Mouse (Mus musculus) c-Kit-positive CD71-positive TER-119-positive erythroid progenitor cells, embryonic 14.5 days (primary cell): Measurements from ENCODE around the gene Clpp.

ENCODE experiments used
- DNase-seq: peaks from one replicate; pipeline ENCODE4 v3.0.0-alpha.2; 2013; ENCODE audit warnings: low spot score

The Clpp gene

DNA sequence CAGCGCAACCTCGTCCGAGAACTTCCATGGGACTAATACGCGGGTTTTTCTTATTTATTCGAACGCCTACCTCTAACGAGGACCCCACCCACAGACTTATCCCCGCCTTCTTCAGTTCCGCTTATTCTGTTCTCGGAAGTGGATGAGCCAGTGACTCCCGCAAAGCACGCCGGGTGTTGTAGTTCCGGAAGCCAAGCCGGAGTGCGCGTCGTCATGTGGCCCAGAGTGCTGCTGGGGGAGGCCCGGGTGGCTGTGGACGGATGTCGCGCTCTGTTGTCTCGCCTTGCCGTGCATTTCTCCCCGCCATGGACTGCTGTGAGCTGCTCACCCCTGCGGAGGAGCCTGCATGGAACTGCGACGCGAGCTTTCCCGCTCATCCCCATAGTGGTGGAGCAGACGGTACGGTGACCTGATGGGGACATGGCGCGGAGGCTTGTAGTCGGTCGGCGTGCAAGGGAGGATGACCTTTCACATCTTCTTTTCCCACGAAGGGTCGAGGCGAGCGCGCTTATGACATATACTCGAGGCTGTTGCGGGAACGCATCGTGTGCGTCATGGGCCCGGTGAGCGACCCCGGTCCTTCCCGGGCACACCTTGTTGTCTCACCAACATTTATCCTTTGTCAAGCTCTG, at the start of gene Clpp:
Gene Clpp, plus strand, starts transcription at position 191 of the 632 bp plus-strand sequence.
- peak; percentile 93 for DNase-seq

DNA sequence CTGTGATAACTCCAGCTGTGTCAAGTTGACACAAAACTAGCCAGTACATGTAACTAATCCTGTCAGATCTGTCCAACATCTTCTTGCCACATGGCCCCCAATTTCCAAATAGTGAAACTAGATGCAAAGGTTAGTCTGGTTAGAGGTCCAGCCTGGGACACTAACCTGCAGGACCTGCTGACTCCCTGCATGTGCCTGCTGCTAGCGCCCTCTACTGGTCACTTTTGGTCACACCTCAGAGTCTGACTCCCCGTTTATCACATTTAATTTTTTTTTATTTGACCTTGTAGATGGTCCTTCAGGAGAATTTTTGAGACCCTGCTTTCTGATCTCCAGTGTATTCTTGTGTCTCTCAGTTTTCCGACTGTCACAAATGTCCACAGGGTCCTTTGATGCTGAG, 39.2 kb upstream of the Clpp start:
- DNase-seq: peak; percentile 69

DNA sequence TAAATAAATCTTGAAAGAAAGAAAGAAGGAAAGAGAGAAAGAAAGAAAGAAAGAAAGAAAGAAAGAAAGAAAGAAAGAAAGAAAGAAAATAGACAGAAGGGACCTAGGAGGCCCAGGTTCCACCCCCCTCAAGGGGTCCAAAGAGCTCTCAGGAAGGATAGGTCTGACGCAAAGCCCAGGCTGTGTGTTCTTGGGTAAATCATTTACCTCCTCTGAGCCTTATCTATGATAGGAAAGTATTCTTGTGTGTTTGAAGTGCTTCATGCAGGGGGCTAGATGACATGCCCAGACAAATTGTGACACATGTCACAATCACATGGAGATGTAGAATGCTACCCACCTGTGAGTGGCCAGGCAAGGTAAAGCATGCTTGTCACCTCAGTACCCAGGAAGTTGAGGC, 37.5 kb upstream of the Clpp start:
- no peak for DNase-seq

- no peak for DNase-seq
Observed at GRCm38 (mm10) chr17:56954871-56955270, 35.2 kb upstream of the Clpp start.

DNA sequence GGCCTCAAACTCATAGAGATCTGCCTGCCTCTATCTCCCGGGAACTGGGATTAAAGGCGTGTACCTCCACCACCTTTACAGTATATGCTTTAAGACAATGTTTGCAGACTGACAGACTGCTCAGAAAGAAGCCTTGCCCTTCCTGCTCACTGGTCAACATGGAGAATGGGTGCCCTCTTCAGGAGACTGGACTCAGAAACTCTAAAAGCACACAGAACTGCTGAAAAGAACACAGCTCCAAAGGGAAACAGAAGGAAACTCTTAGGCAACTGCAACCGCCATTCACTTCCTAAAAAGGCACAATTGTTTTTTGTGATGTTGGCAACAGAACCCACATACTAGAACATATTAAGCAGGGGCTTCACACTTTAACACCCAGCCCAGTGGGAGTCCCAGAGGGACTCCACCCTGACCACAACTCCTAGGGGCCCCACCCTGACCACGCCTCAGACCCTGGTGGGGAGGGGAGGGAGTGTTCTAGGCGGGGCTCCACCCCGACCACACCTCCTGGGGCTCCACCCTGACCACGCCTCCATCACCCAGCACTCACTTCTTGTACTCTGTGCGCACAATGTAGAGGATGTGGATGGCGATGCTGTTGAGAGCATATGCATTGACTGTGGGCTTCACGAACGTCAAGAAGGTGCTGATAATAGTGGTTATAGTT, 32.2 kb upstream of the Clpp start:
- DNase-seq: peak; percentile 74

- no peak for DNase-seq
Observed at GRCm38 (mm10) chr17:56958667-56959066, 31.4 kb upstream of the Clpp start.

DNA sequence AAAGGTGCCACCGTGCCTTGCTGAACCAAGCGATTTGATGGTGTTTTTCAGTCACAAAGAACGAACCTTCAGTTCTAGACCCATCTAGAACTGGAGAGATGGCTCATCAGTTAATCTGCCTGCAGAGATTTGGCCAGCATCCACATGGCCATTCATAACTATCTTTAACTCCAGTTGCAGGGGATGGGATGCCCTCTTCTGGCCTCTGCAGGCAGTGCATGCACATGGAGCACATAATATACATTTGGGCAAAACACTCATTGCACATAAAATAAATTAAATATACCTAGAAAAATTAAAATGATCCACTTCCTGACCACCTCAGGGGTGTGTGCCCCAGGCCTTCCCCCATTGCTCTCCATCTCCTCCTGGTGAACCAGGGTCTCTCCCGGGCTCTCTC, 28.2 kb upstream of the Clpp start:
- no peak for DNase-seq

- DNase-seq: no peak
Observed at GRCm38 (mm10) chr17:56962642-56963405, 27.3 kb upstream of the Clpp start.

GRCm38 (mm10) chr17:56963646-56964045, 26.5 kb upstream of the Clpp start:
- no peak for DNase-seq

DNA sequence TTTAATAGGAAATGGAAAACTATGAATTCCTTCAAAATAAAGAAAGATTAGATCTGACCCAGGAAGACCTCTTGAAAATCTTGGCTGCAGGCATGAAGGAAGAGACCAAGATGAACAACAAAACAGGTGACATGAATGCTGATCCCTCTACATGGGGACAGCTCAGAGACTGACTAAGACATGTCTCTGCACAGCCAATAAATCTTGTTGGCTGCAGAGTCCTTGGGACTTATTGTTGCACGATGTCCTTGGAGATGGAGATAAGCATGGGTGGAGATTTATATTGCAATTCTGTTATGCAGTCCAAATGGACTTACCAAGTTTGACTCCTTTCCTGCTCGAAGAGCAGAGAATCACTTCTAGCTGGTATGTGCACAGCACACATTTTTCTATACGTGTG, 20.8 kb upstream of the Clpp start:
- DNase-seq: no peak

DNA sequence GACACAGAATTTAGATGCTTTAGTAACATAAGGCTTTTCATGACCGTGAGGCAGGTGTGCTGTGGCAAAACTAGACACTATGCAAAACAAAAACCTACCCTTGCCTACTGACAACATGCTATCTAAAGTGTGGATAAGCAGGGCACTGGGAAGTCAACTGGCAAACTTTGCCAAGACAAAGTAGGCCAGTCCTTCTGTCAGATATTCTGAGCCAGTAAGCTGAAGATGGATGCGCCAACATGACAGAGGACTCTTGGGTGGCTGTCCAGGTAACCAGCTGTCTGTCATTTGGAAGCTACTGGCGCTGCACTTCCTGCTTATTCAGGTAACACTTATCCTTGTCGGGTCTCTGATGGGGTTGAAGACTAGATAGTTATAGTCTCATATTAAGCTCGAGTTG, 20.0 kb upstream of the Clpp start:
- DNase-seq: no peak

- no peak for DNase-seq
Observed at GRCm38 (mm10) chr17:56973956-56974707, 16.0 kb upstream of the Clpp start.

- no peak for DNase-seq
Observed at GRCm38 (mm10) chr17:56974708-56975240, 15.3 kb upstream of the Clpp start.

GRCm38 (mm10) chr17:56975391-56975790, 14.7 kb upstream of the Clpp start:
- no peak for DNase-seq

DNA sequence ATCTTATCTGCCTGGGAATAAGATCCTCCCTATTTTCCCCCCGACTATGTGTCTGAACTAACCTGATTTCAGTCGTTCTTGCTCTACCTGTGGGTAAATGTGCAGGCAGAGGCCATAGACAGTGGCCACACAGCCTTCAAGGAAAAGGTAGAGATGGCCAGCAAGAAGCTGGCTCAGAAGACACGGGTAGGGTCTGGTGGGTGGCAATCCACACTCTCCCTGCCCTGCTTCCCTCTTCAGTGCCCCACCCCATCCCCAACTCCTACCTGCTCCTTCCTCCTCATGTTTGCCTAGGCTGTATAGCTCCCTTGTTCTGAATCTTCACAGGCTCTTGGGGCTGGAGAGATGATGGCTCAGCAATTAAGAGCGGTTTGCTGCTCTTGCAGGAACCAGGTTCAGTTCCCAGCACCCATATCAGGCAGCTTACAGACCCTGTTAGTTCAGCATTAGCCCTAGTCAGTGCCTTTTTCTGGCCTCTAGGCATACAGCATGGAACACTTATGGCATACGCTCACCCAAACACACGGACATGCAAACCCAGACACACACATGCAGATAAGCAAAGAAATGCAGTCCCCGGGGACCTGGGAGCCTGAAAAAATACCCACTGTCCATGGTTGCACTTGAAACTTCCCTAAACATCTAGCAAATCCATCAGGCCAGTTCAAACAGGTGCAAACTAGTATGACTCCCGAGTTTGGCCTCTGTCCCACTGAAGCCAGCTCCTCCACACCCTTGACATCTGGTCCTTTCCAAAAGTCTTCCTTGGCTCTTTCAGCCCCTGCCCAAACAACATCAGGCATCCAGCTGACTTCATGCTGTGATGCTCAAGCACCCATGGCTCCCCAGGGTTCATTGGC, 13.3 kb upstream of the Clpp start:
- no peak for DNase-seq

DNA sequence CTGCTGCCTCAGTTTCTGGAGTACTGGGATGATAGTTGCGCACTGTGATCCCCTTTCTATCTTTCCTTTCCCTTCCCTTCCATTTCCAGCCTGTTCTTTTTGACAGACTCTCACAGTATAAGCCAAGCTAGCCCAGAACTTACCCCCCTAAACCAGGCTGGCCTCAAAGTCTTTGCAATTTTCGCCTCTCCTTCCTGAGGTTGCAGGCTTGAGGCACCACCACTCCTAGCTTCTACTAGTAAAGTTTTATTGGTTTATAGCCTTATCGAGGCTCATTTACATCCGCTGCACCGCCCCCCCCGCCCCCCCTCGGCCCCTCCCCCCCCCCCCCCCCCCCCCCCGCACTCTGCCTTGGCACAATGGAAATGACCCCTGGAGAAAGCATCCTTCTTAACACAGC, 10.6 kb upstream of the Clpp start:
- DNase-seq: no peak

DNA sequence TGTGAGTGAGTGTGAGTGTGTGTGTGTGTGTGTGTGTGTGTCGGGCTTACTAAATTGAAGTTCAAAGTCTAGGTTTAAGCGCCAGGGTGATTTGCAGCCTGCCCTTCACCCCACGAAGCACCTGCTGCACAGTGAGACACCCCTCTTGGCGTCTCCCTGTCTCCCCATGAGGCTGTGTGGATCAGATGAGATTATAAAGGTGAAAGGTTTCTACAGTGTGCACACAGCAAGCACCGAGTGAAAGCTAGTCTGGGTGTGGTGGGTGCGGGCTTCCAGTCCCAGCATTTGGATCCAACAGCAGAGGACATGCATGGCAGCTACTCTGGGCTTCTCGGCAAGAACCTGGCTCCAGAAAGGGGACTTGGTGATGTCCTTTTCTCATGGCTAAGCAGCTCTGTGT, 9.1 kb upstream of the Clpp start:
- no peak for DNase-seq

DNA sequence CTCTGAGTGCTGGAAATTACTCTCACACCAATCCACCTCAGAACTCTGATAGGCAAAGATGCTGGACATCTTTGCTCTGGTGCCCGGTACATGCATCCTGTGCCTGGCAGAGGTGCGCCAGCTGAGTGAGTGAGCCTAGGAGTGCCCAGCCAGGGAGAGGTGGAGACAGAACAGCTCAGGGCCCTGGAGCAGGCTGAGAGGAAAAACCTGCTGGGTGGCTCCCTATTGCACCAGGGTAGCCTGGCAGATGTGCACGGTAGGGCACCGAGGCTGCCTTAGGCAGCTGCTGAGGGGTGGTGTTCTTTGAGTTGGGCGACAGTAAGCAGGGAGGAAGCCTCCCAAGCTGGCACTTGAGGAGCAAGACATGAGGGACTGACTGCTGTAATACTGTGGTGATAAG, 8.1 kb upstream of the Clpp start, which contains the start of gene Acer1:
Gene Acer1, minus strand, starts transcription at position 114 of the 400 bp plus-strand sequence.
- no peak for DNase-seq

DNA sequence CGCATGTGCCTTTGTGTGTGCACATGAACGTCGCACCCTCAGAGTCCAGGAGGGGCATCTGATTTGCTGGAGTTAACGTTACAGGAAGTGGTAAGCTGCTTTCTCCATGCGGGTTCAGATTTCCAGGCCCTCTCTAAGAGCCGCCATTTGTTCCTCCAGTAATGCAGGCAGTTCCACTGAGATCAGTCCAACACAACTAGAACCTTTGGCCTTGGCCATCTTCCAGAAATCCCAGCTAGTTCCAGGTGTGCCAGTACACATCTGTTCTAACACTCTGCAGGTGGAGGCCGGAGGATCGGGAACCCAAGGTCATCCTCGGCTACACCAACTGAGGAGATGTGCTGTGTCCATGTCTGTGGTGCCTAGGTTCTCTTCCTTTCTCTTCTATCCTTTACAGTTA, 5.2 kb upstream of the Clpp start:
- DNase-seq: no peak

DNA sequence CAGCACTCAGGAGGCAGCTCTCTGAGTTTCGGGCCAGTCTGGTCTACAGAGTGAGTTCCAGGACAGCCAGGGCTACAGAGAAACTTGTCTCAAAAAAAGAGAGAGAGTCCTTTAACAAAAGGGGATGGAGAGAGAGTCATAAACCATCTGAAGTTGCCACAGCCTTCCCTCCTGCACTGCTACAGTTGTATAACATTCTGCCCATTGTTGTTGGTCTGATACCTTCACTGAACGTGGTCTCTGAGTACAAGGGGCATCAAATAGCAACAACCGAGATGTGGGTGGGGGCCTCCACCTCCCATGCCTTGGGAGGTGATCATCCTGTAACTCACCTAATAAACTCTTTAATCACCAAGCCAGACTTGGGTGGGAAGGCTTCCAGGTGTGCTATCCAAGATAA, 4.4 kb upstream of the Clpp start:
- no peak for DNase-seq

DNA sequence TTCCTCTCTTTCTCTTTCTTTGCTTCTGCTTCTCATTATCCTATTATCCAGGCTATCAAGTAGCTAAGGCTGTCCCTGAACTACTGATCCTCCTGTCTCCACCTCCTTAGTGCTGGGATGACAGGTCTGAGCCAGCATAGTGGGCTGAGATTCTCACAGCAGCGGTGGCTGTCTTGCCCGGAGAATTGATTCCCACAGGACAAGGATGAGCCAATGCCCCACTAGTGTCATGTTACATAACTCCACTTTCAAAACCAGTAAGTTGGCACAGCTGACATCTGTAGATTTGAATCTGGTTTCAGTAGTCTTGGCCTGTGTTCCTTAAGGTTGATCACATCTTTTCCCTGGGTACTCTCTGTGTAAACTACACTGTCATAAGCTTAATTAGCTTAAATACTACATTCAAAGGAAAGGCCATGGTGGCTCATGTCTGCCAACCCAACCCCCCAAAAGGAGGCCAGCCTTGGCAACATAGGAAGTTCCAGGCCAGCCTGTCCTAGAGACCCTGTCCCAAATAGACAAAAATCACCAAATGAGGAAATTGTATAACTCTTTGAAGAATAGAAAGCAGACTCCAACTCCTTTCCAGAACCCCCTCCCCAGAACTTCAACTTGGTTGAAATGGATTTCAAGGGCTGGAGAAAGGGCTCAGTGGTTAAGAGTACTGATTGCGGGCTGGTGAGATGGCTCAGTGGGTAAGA, 3.9 kb upstream of the Clpp start:
- no peak for DNase-seq
